Comparison of ENCODE assay signal across 11 mouse cellular contexts in genomic region chr1:87206339-87206738, GRCm38 (mm10). TPM values are rescaled to one million over a fixed set of nuclear protein-coding genes. Genes with fewer than 3 reads are reported as not detected.
DNase-seq lines count a peak whose midpoint lies in the region; ATAC-seq and TF ChIP-seq lines count a peak whose summit lies in the region.
"Had no signal": no experiment of that assay in that cellular context is flagged by ENCODE, and none has a peak within 500 bp of the region (broad histone marks: within the 10 kb centered on the region; RNA-seq: fewer than 3 reads in every experiment).

No protein-coding gene starts in this region.

- peaks cover 17% of the 10 kb centered on the region for H3K4me1 ChIP-seq in forebrain, embryonic 10.5 days
- H3K4me1 ChIP-seq in forebrain, embryonic 16.5 days (replicated peaks; ENCODE audit: control insufficient read depth, insufficient read depth, low read length) = no peaks in the 10 kb centered on the region
- no peaks in the 10 kb centered on the region for H3K4me1 ChIP-seq in liver, embryonic 14.5 days (replicated peaks; ENCODE audit: control insufficient read depth in 2 of 2, insufficient read depth in 2 of 2, low read length in 1 of 2)
- H3K4me1 ChIP-seq in limb, embryonic 14.5 days (ENCODE audit: control insufficient read depth, insufficient read depth, low read length) = no peaks in the 10 kb centered on the region

- WGBS in forebrain, embryonic 10.5 days = 18% methylated on average over 17 of the region's 17 CpGs
- WGBS in forebrain, embryonic 16.5 days = 17% methylated on average over 17 of the region's 17 CpGs
- 21% methylated on average over 17 of the region's 17 CpGs for WGBS in liver, embryonic 14.5 days (ENCODE audit: insufficient replicate concordance)
- 19% methylated on average over 17 of the region's 17 CpGs for WGBS in limb, embryonic 14.5 days

- no peaks in the 10 kb centered on the region for H3K36me3 ChIP-seq in forebrain, embryonic 10.5 days (replicated peaks)
- H3K36me3 ChIP-seq in forebrain, embryonic 16.5 days (ENCODE audit: control insufficient read depth, insufficient read depth) = no peaks in the 10 kb centered on the region
- H3K36me3 ChIP-seq in liver, embryonic 14.5 days (replicated peaks; ENCODE audit: control insufficient read depth, insufficient read depth, low read depth) = no peaks in the 10 kb centered on the region
- no peaks in the 10 kb centered on the region for H3K36me3 ChIP-seq in limb, embryonic 14.5 days (ENCODE audit: control insufficient read depth, insufficient read depth, low read length)
- H3K36me3 ChIP-seq: lung, embryonic 15.5 days had no signal

- H3K4me2 ChIP-seq in forebrain, embryonic 16.5 days (ENCODE audit: low read length) = no peak overlapping the region
- H3K4me2 ChIP-seq in liver, embryonic 14.5 days (ENCODE audit: low read depth) = no peak overlapping the region
- no peak overlapping the region; the same call in 1 of the 2 replicates for H3K4me2 ChIP-seq in limb, embryonic 14.5 days (replicated peaks; ENCODE audit: low read depth, low read length, severe bottlenecking)
- H3K4me2 ChIP-seq: lung, embryonic 15.5 days had no signal

- H3K9me3 ChIP-seq in forebrain, embryonic 10.5 days = no peaks in the 10 kb centered on the region
- H3K9me3 ChIP-seq in forebrain, embryonic 16.5 days (ENCODE audit: control insufficient read depth, low read length) = no peaks in the 10 kb centered on the region
- no peaks in the 10 kb centered on the region for H3K9me3 ChIP-seq in liver, embryonic 14.5 days (ENCODE audit: control insufficient read depth, low read length)
- no peaks in the 10 kb centered on the region for H3K9me3 ChIP-seq in limb, embryonic 14.5 days (ENCODE audit: control insufficient read depth, low read length)
- H3K9me3 ChIP-seq: lung, embryonic 15.5 days had no signal

- no peak overlapping the region for H3K9ac ChIP-seq in forebrain, embryonic 16.5 days (replicated peaks; ENCODE audit: low read depth, low read length)
- no peak overlapping the region for H3K9ac ChIP-seq in liver, embryonic 14.5 days (replicated peaks)
- H3K9ac ChIP-seq in limb, embryonic 14.5 days (ENCODE audit: low read depth, low read length, severe bottlenecking) = no peak overlapping the region
- H3K9ac ChIP-seq: lung, embryonic 15.5 days had no signal

- TF ChIP-seq CTCF in liver, embryonic 14.5 days (IDR thresholded peaks at IDR 0.05; ENCODE audit: low read depth) = peak; percentile 51
- peak; percentile 23; the same call in 1 of the 2 replicates for TF ChIP-seq CTCF in brain, embryonic 14.5 days (IDR thresholded peaks at IDR 0.05; ENCODE audit: borderline replicate concordance, extremely low read depth, insufficient read depth, insufficient read length)

- no peak overlapping the region for H3K27ac ChIP-seq in forebrain, embryonic 10.5 days
- H3K27ac ChIP-seq in forebrain, embryonic 16.5 days (ENCODE audit: low read length) = no peak overlapping the region
- no peak overlapping the region for H3K27ac ChIP-seq in liver, embryonic 14.5 days
- no peak overlapping the region for H3K27ac ChIP-seq in limb, embryonic 14.5 days (replicated peaks; ENCODE audit: low read depth, low read length)
- H3K27ac ChIP-seq: lung, embryonic 15.5 days had no signal

- peak overlapping the region; percentile 7; the same call in 1 of the 2 replicates for H3K4me3 ChIP-seq in forebrain, embryonic 10.5 days
- no peak overlapping the region for H3K4me3 ChIP-seq in forebrain, embryonic 16.5 days (replicated peaks; ENCODE audit: low read length)
- no peak overlapping the region for H3K4me3 ChIP-seq in liver, embryonic 14.5 days (ENCODE audit: insufficient read depth in 1 of 2, low read depth in 2 of 2, low read length in 2 of 2)
- no peak overlapping the region for H3K4me3 ChIP-seq in limb, embryonic 14.5 days (replicated peaks; ENCODE audit: low read length)
- H3K4me3 ChIP-seq: lung, embryonic 15.5 days had no signal

- intact Hi-C loops in gastrocnemius, postnatal 14 days (cut with DNase I; ENCODE audit: low total_unique reads) = no loop called here
- intact Hi-C loops in heart, postnatal 14 days (cut with DNase I) = no loop called here

- ATAC-seq in forebrain, embryonic 16.5 days = no peak
- ATAC-seq in liver, embryonic 14.5 days (ENCODE audit: insufficient read depth) = no peak
- ATAC-seq in limb, embryonic 14.5 days (ENCODE audit: low FRiP score, low read depth) = 0 out of 2 replicates have a peak, but pooled peaks have one; percentile 6

- no peak for TF ChIP-seq EP300 in liver, embryonic 14.5 days (IDR thresholded peaks at IDR 0.05; ENCODE audit: low read depth)

- DNase-seq in forebrain, embryonic 10.5 days (ENCODE audit: extremely low spot score, low spot score) = no peak
- no peak for DNase-seq in liver, embryonic 14.5 days (ENCODE audit: low read depth in 3 of 3, low spot score in 3 of 3)
- DNase-seq in liver = no peak
- no peak for DNase-seq in brain, embryonic 14.5 days (ENCODE audit: low read depth)
- peak; percentile 46 for DNase-seq in limb, embryonic 14.5 days (ENCODE audit: low spot score)
- no peak for DNase-seq in gastrocnemius, postnatal 14 days
- no peak for DNase-seq in heart, postnatal 14 days
- DNase-seq: adrenal gland, adult 8-10 months; gastrocnemius, postnatal 36 days had no signal

- peaks cover 42% of the 10 kb centered on the region for H3K27me3 ChIP-seq in forebrain, embryonic 10.5 days (ENCODE audit: poor library complexity, severe bottlenecking)
- peaks cover 9% of the 10 kb centered on the region; the same call in 1 of the 2 replicates for H3K27me3 ChIP-seq in forebrain, embryonic 16.5 days (replicated peaks; ENCODE audit: control insufficient read depth, insufficient read depth, low read length)
- H3K27me3 ChIP-seq in liver, embryonic 14.5 days (ENCODE audit: control insufficient read depth, insufficient read depth, low read length) = peaks cover 7% of the 10 kb centered on the region
- H3K27me3 ChIP-seq in limb, embryonic 14.5 days (ENCODE audit: control insufficient read depth, insufficient read depth, low read length) = no peaks in the 10 kb centered on the region; the same call in 1 of the 2 replicates

- no peak for TF ChIP-seq POLR2A in brain, embryonic 14.5 days (IDR thresholded peaks at IDR 0.05; ENCODE audit: borderline replicate concordance, extremely low read depth, insufficient read depth, insufficient read length, poor library complexity, severe bottlenecking)
- TF ChIP-seq POLR2A in limb, embryonic 14.5 days (IDR thresholded peaks at IDR 0.05; ENCODE audit: borderline replicate concordance, extremely low read depth, insufficient read depth, insufficient read length) = no peak

RNA-seq across cellular contexts. Expression of gene Chrng, which starts 1.9 kb away (rescaled TPM):
- polyA plus RNA-seq in forebrain, embryonic 10.5 days (2016; fragmentation: Nextera tagmentation; extraction: Ambion mirVana) = 0.36 TPM in 1 of 2 replicates, not detected in the other
- not detected in 2 replicates for polyA plus RNA-seq in forebrain, embryonic 16.5 days (2015; fragmentation: Nextera tagmentation; extraction: Ambion mirVana)
- not detected in 2 replicates for polyA plus RNA-seq in liver, embryonic 14.5 days (2012; rRNA removed)
- polyA plus RNA-seq in liver, embryonic 14.5 days (2014; fragmentation: Nextera tagmentation; extraction: Ambion mirVana) = not detected in 2 replicates
- polyA plus RNA-seq in brain, embryonic 14.5 days (2012; rRNA removed) = 0.16 and 0.85 TPM in 2 replicates
- 44.7 and 50.8 TPM in 2 replicates for polyA plus RNA-seq in limb, embryonic 14.5 days (2012; rRNA removed)
- polyA plus RNA-seq in limb, embryonic 14.5 days (2014; fragmentation: Nextera tagmentation; extraction: Ambion mirVana) = 18.2 and 29.3 TPM in 2 replicates
- 1 to 10 TPM; 1.5 to 1.7 TPM for total RNA-seq in gastrocnemius, postnatal 14 days (2021)
- total RNA-seq in heart, postnatal 14 days (2021) = not detected
- total RNA-seq: adrenal gland, adult 8-10 months had no signal

RNA-seq across cellular contexts. Expression of gene Eif4e2, which starts 7.4 kb away (rescaled TPM):
- 162 and 168 TPM in 2 replicates for polyA plus RNA-seq in forebrain, embryonic 10.5 days (2016; fragmentation: Nextera tagmentation; extraction: Ambion mirVana)
- 88.1 and 93.6 TPM in 2 replicates for polyA plus RNA-seq in forebrain, embryonic 16.5 days (2015; fragmentation: Nextera tagmentation; extraction: Ambion mirVana)
- polyA plus RNA-seq in liver, embryonic 14.5 days (2012; rRNA removed) = 18.9 and 34.8 TPM in 2 replicates
- polyA plus RNA-seq in liver, embryonic 14.5 days (2014; fragmentation: Nextera tagmentation; extraction: Ambion mirVana) = 54.9 and 59.7 TPM in 2 replicates
- 52.7 and 79.7 TPM in 2 replicates for polyA plus RNA-seq in brain, embryonic 14.5 days (2012; rRNA removed)
- polyA plus RNA-seq in limb, embryonic 14.5 days (2012; rRNA removed) = 84.7 and 118 TPM in 2 replicates
- polyA plus RNA-seq in limb, embryonic 14.5 days (2014; fragmentation: Nextera tagmentation; extraction: Ambion mirVana) = 139 and 144 TPM in 2 replicates
- 10 to 100 TPM; 54.3 to 61.6 TPM for total RNA-seq in gastrocnemius, postnatal 14 days (2021)
- total RNA-seq in heart, postnatal 14 days (2021) = 10 to 100 TPM; 53.8 to 57.2 TPM

RNA-seq across cellular contexts. Expression of gene Chrnd, which starts 15.9 kb away (rescaled TPM):
- not detected in 2 replicates for polyA plus RNA-seq in forebrain, embryonic 10.5 days (2016; fragmentation: Nextera tagmentation; extraction: Ambion mirVana)
- not detected in 2 replicates for polyA plus RNA-seq in forebrain, embryonic 16.5 days (2015; fragmentation: Nextera tagmentation; extraction: Ambion mirVana)
- not detected in 2 replicates for polyA plus RNA-seq in liver, embryonic 14.5 days (2012; rRNA removed)
- not detected in 2 replicates for polyA plus RNA-seq in liver, embryonic 14.5 days (2014; fragmentation: Nextera tagmentation; extraction: Ambion mirVana)
- 0.07 and 0.14 TPM in 2 replicates for polyA plus RNA-seq in brain, embryonic 14.5 days (2012; rRNA removed)
- 12.4 and 13.2 TPM in 2 replicates for polyA plus RNA-seq in limb, embryonic 14.5 days (2012; rRNA removed)
- 3.6 and 6.2 TPM in 2 replicates for polyA plus RNA-seq in limb, embryonic 14.5 days (2014; fragmentation: Nextera tagmentation; extraction: Ambion mirVana)
- total RNA-seq in gastrocnemius, postnatal 14 days (2021) = 1 to 10 TPM; 4.4 to 5.2 TPM
- total RNA-seq in heart, postnatal 14 days (2021) = not detected
- total RNA-seq: adrenal gland, adult 8-10 months had no signal

RNA-seq across cellular contexts. Expression of gene Prss56, which starts 23.2 kb away (rescaled TPM):
- not detected in 2 replicates for polyA plus RNA-seq in forebrain, embryonic 10.5 days (2016; fragmentation: Nextera tagmentation; extraction: Ambion mirVana)
- 2.8 and 3.1 TPM in 2 replicates for polyA plus RNA-seq in forebrain, embryonic 16.5 days (2015; fragmentation: Nextera tagmentation; extraction: Ambion mirVana)
- polyA plus RNA-seq in liver, embryonic 14.5 days (2012; rRNA removed) = not detected in 2 replicates
- not detected in 2 replicates for polyA plus RNA-seq in liver, embryonic 14.5 days (2014; fragmentation: Nextera tagmentation; extraction: Ambion mirVana)
- polyA plus RNA-seq in brain, embryonic 14.5 days (2012; rRNA removed) = 0.28 and 1.3 TPM in 2 replicates
- polyA plus RNA-seq in limb, embryonic 14.5 days (2012; rRNA removed) = 0.17 and 0.18 TPM in 2 replicates
- 0.22 TPM in 1 of 2 replicates, not detected in the other for polyA plus RNA-seq in limb, embryonic 14.5 days (2014; fragmentation: Nextera tagmentation; extraction: Ambion mirVana)
- not detected for total RNA-seq in gastrocnemius, postnatal 14 days (2021)
- total RNA-seq in heart, postnatal 14 days (2021) = not detected
- total RNA-seq: adrenal gland, adult 8-10 months; gastrocnemius, postnatal 36 days had no signal
- polyA plus RNA-seq: lung, embryonic 15.5 days had no signal

RNA-seq across cellular contexts. Expression of gene Ecel1, which starts 50.0 kb away (rescaled TPM):
- polyA plus RNA-seq in forebrain, embryonic 10.5 days (2016; fragmentation: Nextera tagmentation; extraction: Ambion mirVana) = 1.1 and 1.2 TPM in 2 replicates
- 13.4 and 25.3 TPM in 2 replicates for polyA plus RNA-seq in forebrain, embryonic 16.5 days (2015; fragmentation: Nextera tagmentation; extraction: Ambion mirVana)
- polyA plus RNA-seq in liver, embryonic 14.5 days (2012; rRNA removed) = 0.02 and 0.11 TPM in 2 replicates
- polyA plus RNA-seq in liver, embryonic 14.5 days (2014; fragmentation: Nextera tagmentation; extraction: Ambion mirVana) = not detected in 2 replicates
- 49.0 and 57.3 TPM in 2 replicates for polyA plus RNA-seq in brain, embryonic 14.5 days (2012; rRNA removed)
- polyA plus RNA-seq in limb, embryonic 14.5 days (2012; rRNA removed) = 1.4 and 2.0 TPM in 2 replicates
- polyA plus RNA-seq in limb, embryonic 14.5 days (2014; fragmentation: Nextera tagmentation; extraction: Ambion mirVana) = 0.61 and 1.0 TPM in 2 replicates
- total RNA-seq in gastrocnemius, postnatal 14 days (2021) = not detected
- not detected for total RNA-seq in heart, postnatal 14 days (2021)
- total RNA-seq: gastrocnemius, postnatal 36 days had no signal

Comparison
In these comparisons a context has a peak if more than half of its experiments do, and no peak if none do; other contexts are left out.
1. RNA of gene Chrng, which starts 1.9 kb away (polyA plus RNA-seq): 18.2 to 50.8 TPM in limb, embryonic 14.5 days; 0.36 TPM in forebrain, embryonic 10.5 days, 0.16 to 0.85 TPM in brain, embryonic 14.5 days, not detected in forebrain, embryonic 16.5 days and not detected in liver, embryonic 14.5 days; every median in the first group is over 10 times any median in the second.